Mouse (Mus musculus) lung, embryonic 14.5 days (tissue): Measurements from ENCODE around the gene Eif3l. TPM values are rescaled to one million over a fixed set of nuclear protein-coding genes. Genes with fewer than 3 reads are reported as not detected.

Experiments
- ATAC-seq: fragments of 200-750 bp; cut with Nextera tagmentation; 2 replicates; pipeline ENCODE4 v1.8.0; 2017; ENCODE audit warnings: mild to moderate bottlenecking, moderate TSS enrichment, moderate library complexity; ENCODE audit not compliant: insufficient read depth
- DNase-seq: peaks from one replicate; pipeline ENCODE4 v3.0.0-alpha.2; 2015
- H3K27ac ChIP-seq: fragments of 300-500 bp; sonication (generic); 2 replicates; pipeline ENCODE4 v1.5.1; 2014; ENCODE audit warnings: low read depth, mild to moderate bottlenecking, moderate library complexity
- H3K27me3 ChIP-seq: fragments of 300-500 bp; sonication (generic); 2 replicates; pipeline ENCODE4 v1.6.1; 2014; ENCODE audit warnings: low read length, control low read depth; ENCODE audit not compliant: insufficient read depth
- H3K36me3 ChIP-seq: fragments of 300-500 bp; sonication (generic); 2 replicates; pipeline ENCODE4 v1.6.1; 2014; ENCODE audit warnings: control low read depth; ENCODE audit not compliant: insufficient read depth
- H3K4me1 ChIP-seq: fragments of 300-500 bp; sonication (generic); 2 replicates; pipeline ENCODE4 v1.6.1; 2014; ENCODE audit warnings: antibody characterized with exemption, control low read depth; ENCODE audit not compliant: insufficient read depth
- H3K4me2 ChIP-seq: fragments of 300-500 bp; sonication (generic); 2 replicates; pipeline ENCODE4 v1.6.1; 2014; ENCODE audit warnings: mild to moderate bottlenecking
- H3K4me3 ChIP-seq: fragments of 300-500 bp; sonication (generic); 2 replicates; pipeline ENCODE4 v1.5.1; 2014; ENCODE audit warnings: low read depth, low read length
- H3K9ac ChIP-seq: fragments of 300-500 bp; sonication (generic); 2 replicates; pipeline ENCODE4 v1.6.1; 2014
- H3K9me3 ChIP-seq: fragments of 300-500 bp; sonication (generic); 2 replicates; pipeline ENCODE4 v1.6.1; 2016; ENCODE audit warnings: low read depth, low read length, control low read depth
- CTCF ChIP-seq: IDR thresholded peaks from 2 replicates; pipeline ENCODE4 v1.5.1; 2016; ENCODE audit warnings: antibody characterized with exemption, low read depth
- WGBS: fragments of 180-500 bp; shearing (Covaris S2); extraction: QIAGEN DNeasy Blood & Tissue Kit; methylation state at CpG from one replicate; pipeline ENCODE4 v1.1.7; 2014; 5-methylcytosine and 5-hydroxymethylcytosine counted together
- polyA plus RNA-seq: library from polyadenylated mRNA; unstranded; fragments of >200 nt; fragmentation: Nextera tagmentation; extraction: Ambion mirVana; gene quantifications from 2 replicates; pipeline ENCODE4 v1.2.1, GENCODE M21; 2014

The Eif3l gene
- polyA plus RNA-seq = 243 and 249 TPM in 2 replicates

GRCm38 (mm10) chr15:79074913-79075532, at the start of gene Eif3l:
Gene Eif3l, plus strand, starts transcription at chr15:79075179.
- WGBS = under 1% methylated on average over 49 of the region's 49 CpGs
- H3K4me1 ChIP-seq = no peaks in the 10 kb centered on the region
- ATAC-seq (peak; percentile 89), DNase-seq (peak; percentile 94)
- no peak for TF ChIP-seq CTCF
- peaks cover 42% of the 10 kb centered on the region for H3K36me3 ChIP-seq
- H3K9ac ChIP-seq = peak within 1 kb of the TSS; percentile 87
- peak within 1 kb of the TSS; percentile 73 for H3K27ac ChIP-seq
- H3K27me3 ChIP-seq = no peaks in the 10 kb centered on the region
- no peaks in the 10 kb centered on the region for H3K9me3 ChIP-seq
- peak within 1 kb of the TSS; percentile 76 for H3K4me2 ChIP-seq
- H3K4me3 ChIP-seq = peak within 1 kb of the TSS; percentile 92

GRCm38 (mm10) chr15:79025687-79026308, 49.2 kb upstream of the Eif3l start:
- Histone ChIP-seq H3K4me1 (peaks cover 19% of the 10 kb centered on the region; the same call in 1 of the 2 replicates), H3K27me3 (no peaks in the 10 kb centered on the region), H3K4me2 (peak overlapping the region; percentile 43), H3K9ac (peak overlapping the region; percentile 11; the same call in 1 of the 2 replicates), H3K4me3 (no peak overlapping the region), H3K9me3 (no peaks in the 10 kb centered on the region), H3K27ac (no peak overlapping the region), H3K36me3 (no peaks in the 10 kb centered on the region)
- DNase-seq (peak; percentile 32), ATAC-seq (no peak)
- 13% methylated on average over 17 of the region's 18 CpGs for WGBS
- TF ChIP-seq CTCF = no peak

- Histone ChIP-seq H3K4me1 (peaks cover 22% of the 10 kb centered on the region; the same call in 1 of the 2 replicates), H3K27ac (no peak overlapping the region; the same call in 1 of the 2 replicates), H3K9ac (peak overlapping the region; percentile 100), H3K9me3 (no peaks in the 10 kb centered on the region), H3K27me3 (no peaks in the 10 kb centered on the region), H3K4me2 (peak overlapping the region; percentile 97), H3K36me3 (no peaks in the 10 kb centered on the region), H3K4me3 (peak overlapping the region; percentile 78)
- DNase-seq (peak; percentile 69), ATAC-seq (no peak)
- TF ChIP-seq CTCF = no peak
- 46% methylated on average over 14 of the region's 14 CpGs for WGBS
Observed at GRCm38 (mm10) chr15:79026511-79027290, 48.3 kb upstream of the Eif3l start.

GRCm38 (mm10) chr15:79027291-79028205, 47.4 kb upstream of the Eif3l start:
- WGBS = 5% methylated on average over 45 of the region's 46 CpGs
- Histone ChIP-seq H3K27me3 (no peaks in the 10 kb centered on the region), H3K9ac (peak overlapping the region; percentile 100), H3K4me2 (peak overlapping the region; percentile 97), H3K4me1 (peaks cover 21% of the 10 kb centered on the region; the same call in 1 of the 2 replicates), H3K36me3 (no peaks in the 10 kb centered on the region), H3K4me3 (peak overlapping the region; percentile 78), H3K27ac (peak overlapping the region; percentile 99), H3K9me3 (no peaks in the 10 kb centered on the region)
- DNase-seq (peak; percentile 48), ATAC-seq (no peak)
- no peak for TF ChIP-seq CTCF

GRCm38 (mm10) chr15:79028237-79028738, 46.7 kb upstream of the Eif3l start, which contains the start of gene H1f0:
Gene H1f0, plus strand, starts transcription at chr15:79028450.
- TF ChIP-seq CTCF = no peak
- H3K9ac ChIP-seq = peak within 1 kb of the TSS; percentile 100

GRCm38 (mm10) chr15:79028823-79029484, 46.0 kb upstream of the Eif3l start:
- Histone ChIP-seq H3K9ac (peak overlapping the region; percentile 100), H3K36me3 (no peaks in the 10 kb centered on the region; the same call in 1 of the 2 replicates), H3K27ac (peak overlapping the region; percentile 99), H3K4me1 (peaks cover 16% of the 10 kb centered on the region; the same call in 1 of the 2 replicates), H3K4me2 (peak overlapping the region; percentile 97), H3K9me3 (no peaks in the 10 kb centered on the region), H3K4me3 (peak overlapping the region; percentile 78), H3K27me3 (no peaks in the 10 kb centered on the region)
- WGBS = 20% methylated on average over 16 of the region's 16 CpGs
- ATAC-seq (no peak), DNase-seq (peak; percentile 30)
- TF ChIP-seq CTCF = no peak

More at GRCm38 (mm10) chr15:79028237-79028738, 46.7 kb upstream of the Eif3l start, which contains the start of gene H1f0:
- Histone ChIP-seq H3K36me3 (no peaks in the 10 kb centered on the region), H3K27ac (peak within 1 kb of the TSS; percentile 99), H3K4me3 (peak within 1 kb of the TSS; percentile 78), H3K27me3 (no peaks in the 10 kb centered on the region), H3K4me2 (peak within 1 kb of the TSS; percentile 97), H3K4me1 (peaks cover 16% of the 10 kb centered on the region; the same call in 1 of the 2 replicates), H3K9me3 (no peaks in the 10 kb centered on the region)
- ATAC-seq (peak; percentile 81), DNase-seq (peak; percentile 96)
- under 1% methylated on average over 58 of the region's 58 CpGs for WGBS
